8 mouse cellular contexts compared by ENCODE assay signal in genomic region chr11:107413251-107413655, GRCm38 (mm10). TPM values are rescaled to one million over a fixed set of nuclear protein-coding genes. Genes with fewer than 3 reads are reported as not detected.
DNase-seq lines count a peak whose midpoint lies in the region; ATAC-seq and TF ChIP-seq lines count a peak whose summit lies in the region.

No protein-coding gene starts in this region.

- TF ChIP-seq CTCF in intestine, postnatal 0 days (IDR thresholded peaks at IDR 0.05; ENCODE audit: low read depth) = no peak

- H3K4me3 ChIP-seq in forebrain, embryonic 13.5 days = peak overlapping the region; percentile 29
- peak overlapping the region; percentile 13; the same call in 1 of the 2 replicates for H3K4me3 ChIP-seq in intestine, postnatal 0 days (ENCODE audit: low read depth, low read length)
- peak overlapping the region; percentile 42 for H3K4me3 ChIP-seq in liver, embryonic 12.5 days

- H3K4me1 ChIP-seq in forebrain, embryonic 13.5 days = peaks cover 55% of the 10 kb centered on the region
- no peaks in the 10 kb centered on the region for H3K4me1 ChIP-seq in intestine, postnatal 0 days (replicated peaks; ENCODE audit: control insufficient read depth, insufficient read depth, low read length)
- peaks cover 99% of the 10 kb centered on the region for H3K4me1 ChIP-seq in liver, embryonic 12.5 days

- peak overlapping the region; percentile 52; the same call in 1 of the 2 replicates for H3K9ac ChIP-seq in forebrain, embryonic 13.5 days
- no peak overlapping the region for H3K9ac ChIP-seq in intestine, postnatal 0 days (ENCODE audit: low read depth, low read length)
- peak overlapping the region; percentile 64 for H3K9ac ChIP-seq in liver, embryonic 12.5 days

- under 1% methylated on average over 14 of the region's 14 CpGs for WGBS in forebrain, embryonic 13.5 days
- 11% methylated on average over 14 of the region's 14 CpGs for WGBS in intestine, postnatal 0 days
- 13% methylated on average over 14 of the region's 14 CpGs for WGBS in liver, embryonic 12.5 days (ENCODE audit: insufficient replicate concordance)

- peak overlapping the region; percentile 94 for H3K27ac ChIP-seq in forebrain, embryonic 13.5 days
- H3K27ac ChIP-seq in intestine, postnatal 0 days (ENCODE audit: low read depth, low read length) = no peak overlapping the region
- H3K27ac ChIP-seq in liver, embryonic 12.5 days = peak overlapping the region; percentile 79; the same call in 1 of the 2 replicates

- peak; percentile 75 for ATAC-seq in forebrain, embryonic 13.5 days
- no peak for ATAC-seq in intestine, postnatal 0 days
- ATAC-seq in liver, embryonic 12.5 days = no peak

- peak; percentile 46 for DNase-seq in kidney, adult 18-20 months
- DNase-seq in kidney, adult 11 months = no peak
- DNase-seq in cerebellum, adult 8-10 months = peak; percentile 35
- peak; percentile 34 for DNase-seq in right cerebral cortex, adult 18-20 months
- no peak for DNase-seq in gastrocnemius, adult 8-10 months (ENCODE audit: low spot score in 2 of 2)

- no peaks in the 10 kb centered on the region for H3K27me3 ChIP-seq in forebrain, embryonic 13.5 days
- H3K27me3 ChIP-seq in intestine, postnatal 0 days (replicated peaks; ENCODE audit: control insufficient read depth, insufficient read depth, low read length) = no peaks in the 10 kb centered on the region
- H3K27me3 ChIP-seq in liver, embryonic 12.5 days (replicated peaks) = no peaks in the 10 kb centered on the region

- H3K36me3 ChIP-seq in forebrain, embryonic 13.5 days (ENCODE audit: poor library complexity, severe bottlenecking) = no peaks in the 10 kb centered on the region
- no peaks in the 10 kb centered on the region for H3K36me3 ChIP-seq in intestine, postnatal 0 days (ENCODE audit: control insufficient read depth, insufficient read depth)
- no peaks in the 10 kb centered on the region for H3K36me3 ChIP-seq in liver, embryonic 12.5 days

- H3K4me2 ChIP-seq in forebrain, embryonic 13.5 days = peak overlapping the region; percentile 53
- H3K4me2 ChIP-seq in intestine, postnatal 0 days (replicated peaks; ENCODE audit: low read depth) = peak overlapping the region; percentile 63
- H3K4me2 ChIP-seq in liver, embryonic 12.5 days = peak overlapping the region; percentile 71

- no peaks in the 10 kb centered on the region for H3K9me3 ChIP-seq in forebrain, embryonic 13.5 days (replicated peaks)
- no peaks in the 10 kb centered on the region for H3K9me3 ChIP-seq in intestine, postnatal 0 days (ENCODE audit: control insufficient read depth)
- H3K9me3 ChIP-seq in liver, embryonic 12.5 days (replicated peaks) = no peaks in the 10 kb centered on the region

RNA-seq across cellular contexts. Expression of gene Pitpnc1, which starts 57.2 kb away (rescaled TPM):
- polyA plus RNA-seq in forebrain, embryonic 13.5 days (2015; fragmentation: Nextera tagmentation; extraction: Ambion mirVana) = 35.6 and 36.1 TPM in 2 replicates
- 4.4 and 4.8 TPM in 2 replicates for polyA plus RNA-seq in intestine, postnatal 0 days (2015; fragmentation: Nextera tagmentation; extraction: Ambion mirVana)
- polyA plus RNA-seq in liver, embryonic 12.5 days (2016; fragmentation: Nextera tagmentation; extraction: Ambion mirVana) = 9.7 and 9.9 TPM in 2 replicates
- total RNA-seq in gastrocnemius, adult 8-10 months (2022) = 10 to 100 TPM; 54.3 to 72.7 (median 61.5) TPM

Comparison
In these comparisons a context has a peak if more than half of its experiments do, and no peak if none do; other contexts are left out.
1. DNase-seq: peak in kidney, adult 18-20 months (single experiment), cerebellum, adult 8-10 months (single experiment) and right cerebral cortex, adult 18-20 months (single experiment); none in kidney, adult 11 months (single experiment) and gastrocnemius, adult 8-10 months (0 of 2).
2. Peak in every context shown above with its lines, with median percentiles within 50 percentile points of each other: H3K4me2 ChIP-seq and H3K4me3 ChIP-seq.